Mouse (Mus musculus) myocyte (in vitro differentiated cells): ENCODE data around the gene Gm10570. TPM values are rescaled to one million over a fixed set of nuclear protein-coding genes. Genes with fewer than 3 reads are reported as not detected.

Experiments used
- H3K27me3 ChIP-seq: one replicate; pipeline ENCODE4 v1.6.1; 2011; ENCODE audit not compliant: control insufficient read depth, insufficient read depth, insufficient read length
- H3K36me3 ChIP-seq: one replicate; pipeline ENCODE4 v1.6.1; 2011; ENCODE audit not compliant: control insufficient read depth, insufficient read depth
- H3K4me2 ChIP-seq: one replicate; pipeline ENCODE4 v1.6.1; 2011; ENCODE audit warnings: low read depth, control low read depth
- H3K4me3 ChIP-seq: one replicate; pipeline ENCODE4 v1.5.1; 2011; ENCODE audit warnings: mild to moderate bottlenecking, control low read depth, moderate library complexity
- H3K79me2 ChIP-seq: one replicate; pipeline ENCODE4 v1.6.1; 2011; ENCODE audit not compliant: control insufficient read depth, insufficient read depth
- H3ac ChIP-seq: one replicate; pipeline ENCODE4 v1.6.1; 2011; ENCODE audit not compliant: control insufficient read depth, insufficient read length
- CEBPB ChIP-seq: IDR thresholded peaks from 2 replicates; pipeline ENCODE4 v1.6.1; 2011; ENCODE audit warnings: mild to moderate bottlenecking, moderate library complexity; ENCODE audit not compliant: poor library complexity, insufficient read depth, severe bottlenecking
- E2F4 ChIP-seq: IDR thresholded peaks from one replicate; pipeline ENCODE4 v1.6.1; 2011; ENCODE audit warnings: mild to moderate bottlenecking, control low read depth, moderate library complexity; ENCODE audit not compliant: insufficient read depth
- MAX ChIP-seq: IDR thresholded peaks from one replicate; pipeline ENCODE4 v1.6.1; 2011; ENCODE audit warnings: low read depth, mild to moderate bottlenecking, control low read depth
- MYOD1 ChIP-seq, 3 experiments: IDR thresholded peaks; one replicate each; pipeline ENCODE4 v1.6.1; 2011; ENCODE audit warnings: control low read depth in 2 of 3, low read depth in 2 of 3, mild to moderate bottlenecking in 2 of 3, moderate library complexity in 1 of 3; ENCODE audit not compliant: insufficient read length in 2 of 3, control insufficient read depth in 1 of 3
- MYOG ChIP-seq, 3 experiments: IDR thresholded peaks; one replicate each; pipeline ENCODE4 v1.6.1; 2011; ENCODE audit warnings: control low read depth in 2 of 3, low read depth in 2 of 3, mild to moderate bottlenecking in 2 of 3; ENCODE audit not compliant: insufficient read length in 2 of 3, control insufficient read depth in 1 of 3, insufficient read depth in 1 of 3
- POLR2A ChIP-seq: IDR thresholded peaks from one replicate; pipeline ENCODE4 v1.6.1; 2011; ENCODE audit warnings: low read depth, mild to moderate bottlenecking, control low read depth, moderate library complexity; ENCODE audit not compliant: insufficient read length
- POLR2AphosphoS2 ChIP-seq: IDR thresholded peaks from one replicate; pipeline ENCODE4 v1.6.1; 2011; ENCODE audit warnings: low read depth, control low read depth; ENCODE audit not compliant: insufficient read length
- REST ChIP-seq: IDR thresholded peaks from one replicate; pipeline ENCODE4 v1.6.1; 2011; ENCODE audit warnings: mild to moderate bottlenecking, control low read depth, moderate library complexity; ENCODE audit not compliant: insufficient read depth, insufficient read length
- SRF ChIP-seq: IDR thresholded peaks from one replicate; pipeline ENCODE4 v1.6.1; 2011; ENCODE audit warnings: low read depth; ENCODE audit not compliant: control insufficient read depth, insufficient read length
- TCF12 ChIP-seq: IDR thresholded peaks from one replicate; pipeline ENCODE4 v1.6.1; 2011; ENCODE audit warnings: mild to moderate bottlenecking, control low read depth; ENCODE audit not compliant: poor library complexity, insufficient read depth, severe bottlenecking
- TCF3 ChIP-seq: IDR thresholded peaks from one replicate; pipeline ENCODE4 v1.6.1; 2011; ENCODE audit warnings: low read depth, control low read depth; ENCODE audit not compliant: insufficient read length
- USF1 ChIP-seq: IDR thresholded peaks from one replicate; pipeline ENCODE4 v1.6.1; 2011; ENCODE audit warnings: low read depth, mild to moderate bottlenecking, control low read depth, moderate library complexity
- polyA plus RNA-seq: library from polyadenylated mRNA; unstranded; fragments of >200 nt; fragmentation: generic; extraction: Trizol; gene quantifications from one replicate; pipeline ENCODE4 v1.2.1, GENCODE M21; 2012; ENCODE audit warnings: missing spikeins

Gm10570 gene
- polyA plus RNA-seq, 1 experiment = 0.24 TPM

GRCm38 (mm10) chr4:130316691-130317090 lies 8.2 kb upstream of the Gm10570 start:
- Histone ChIP-seq H3K4me3 (no peak overlapping the region), H3K4me2 (no peak overlapping the region), H3K79me2 (no peaks in the 10 kb centered on the region), H3K27me3 (no peaks in the 10 kb centered on the region), H3K36me3 (peaks cover 3% of the 10 kb centered on the region), H3ac (no peak overlapping the region)
- no peak for TF ChIP-seq TCF12
- no peak for TF ChIP-seq CEBPB
- no peak for TF ChIP-seq MYOG (IDR thresholded peaks at IDR 0.05; ENCODE audit: control insufficient read depth in 1 of 3, insufficient read depth in 1 of 3, insufficient read length in 2 of 3, low read depth in 2 of 3)
- no peak for TF ChIP-seq TCF3
- no peak for TF ChIP-seq E2F4
- TF ChIP-seq SRF = no peak
- TF ChIP-seq USF1 = no peak
- TF ChIP-seq POLR2A = no peak
- TF ChIP-seq REST = no peak

GRCm38 (mm10) chr4:130315771-130316527 lies 7.5 kb upstream of the Gm10570 start:
- no peak overlapping the region for H3ac ChIP-seq
- H3K27me3 ChIP-seq = no peaks in the 10 kb centered on the region
- no peak overlapping the region for H3K4me3 ChIP-seq
- H3K36me3 ChIP-seq = peaks cover 3% of the 10 kb centered on the region
- TF ChIP-seq USF1 = no peak
- no peak for TF ChIP-seq SRF
- no peak for TF ChIP-seq REST
- TF ChIP-seq CEBPB = no peak
- no peak for TF ChIP-seq POLR2A
- no peak for TF ChIP-seq MAX
- TF ChIP-seq MYOD1 (IDR thresholded peaks at IDR 0.05; ENCODE audit: control insufficient read depth in 1 of 3, insufficient read length in 2 of 3, low read depth in 2 of 3) = no peak
- TF ChIP-seq E2F4 = no peak
- no peak for TF ChIP-seq TCF12
- no peak overlapping the region for H3K4me2 ChIP-seq
- H3K79me2 ChIP-seq = no peaks in the 10 kb centered on the region

GRCm38 (mm10) chr4:130313552-130313951 lies 5.1 kb upstream of the Gm10570 start:
- H3K27me3 ChIP-seq = no peaks in the 10 kb centered on the region
- no peak for TF ChIP-seq TCF3
- TF ChIP-seq USF1 = no peak
- no peak for TF ChIP-seq POLR2A
- H3K4me3 ChIP-seq = no peak overlapping the region
- H3ac ChIP-seq = no peak overlapping the region
- H3K79me2 ChIP-seq = no peaks in the 10 kb centered on the region
- peaks cover 3% of the 10 kb centered on the region for H3K36me3 ChIP-seq
- no peak overlapping the region for H3K4me2 ChIP-seq

- peaks cover 3% of the 10 kb centered on the region for H3K36me3 ChIP-seq
Measured at GRCm38 (mm10) chr4:130312526-130312925, 4.1 kb upstream of the Gm10570 start.

GRCm38 (mm10) chr4:130309254-130309653 lies 780 bp upstream of the Gm10570 start:
- H3K27me3 ChIP-seq = no peaks in the 10 kb centered on the region
- no peak overlapping the region for H3ac ChIP-seq
- H3K36me3 ChIP-seq = no peaks in the 10 kb centered on the region
- H3K79me2 ChIP-seq = no peaks in the 10 kb centered on the region
- no peak for TF ChIP-seq MAX
- no peak for TF ChIP-seq MYOG (IDR thresholded peaks at IDR 0.05; ENCODE audit: control insufficient read depth in 1 of 3, insufficient read depth in 1 of 3, insufficient read length in 2 of 3, low read depth in 2 of 3)
- no peak for TF ChIP-seq E2F4
- no peak for TF ChIP-seq MYOD1 (IDR thresholded peaks at IDR 0.05; ENCODE audit: control insufficient read depth in 1 of 3, insufficient read length in 2 of 3, low read depth in 2 of 3)
- no peak for TF ChIP-seq USF1
- TF ChIP-seq TCF3 = no peak
- no peak for TF ChIP-seq SRF
- no peak for TF ChIP-seq TCF12
- TF ChIP-seq REST = no peak
- no peak for TF ChIP-seq CEBPB
- no peak for TF ChIP-seq POLR2AphosphoS2
- no peak for TF ChIP-seq POLR2A
- H3K4me2 ChIP-seq = peak overlapping the region; percentile 73
- peak overlapping the region; percentile 29 for H3K4me3 ChIP-seq

More at GRCm38 (mm10) chr4:130312526-130312925, 4.1 kb upstream of the Gm10570 start:
- TF ChIP-seq SRF (no peak), TCF3 (no peak), REST (no peak), E2F4 (no peak), USF1 (no peak), POLR2A (no peak), TCF12 (no peak), MAX (no peak), CEBPB (no peak), MYOD1 (IDR thresholded peaks at IDR 0.05; ENCODE audit: control insufficient read depth in 1 of 3, insufficient read length in 2 of 3, low read depth in 2 of 3) (no peak), POLR2AphosphoS2 (no peak), MYOG (IDR thresholded peaks at IDR 0.05; ENCODE audit: control insufficient read depth in 1 of 3, insufficient read depth in 1 of 3, insufficient read length in 2 of 3, low read depth in 2 of 3) (no peak)
- Histone ChIP-seq H3K4me2 (no peak overlapping the region), H3K79me2 (no peaks in the 10 kb centered on the region), H3K4me3 (no peak overlapping the region), H3K27me3 (no peaks in the 10 kb centered on the region), H3ac (no peak overlapping the region)
